Mouse (Mus musculus) right cerebral cortex, postnatal 10 days (tissue): Measurements from ENCODE around the gene En2.

Source experiments
- DNase-seq, 2 experiments: peaks; one replicate each; pipeline ENCODE4 v3.0.0; 2021; ENCODE audit warnings: low spot score in 2 of 2

En2 gene

DNA sequence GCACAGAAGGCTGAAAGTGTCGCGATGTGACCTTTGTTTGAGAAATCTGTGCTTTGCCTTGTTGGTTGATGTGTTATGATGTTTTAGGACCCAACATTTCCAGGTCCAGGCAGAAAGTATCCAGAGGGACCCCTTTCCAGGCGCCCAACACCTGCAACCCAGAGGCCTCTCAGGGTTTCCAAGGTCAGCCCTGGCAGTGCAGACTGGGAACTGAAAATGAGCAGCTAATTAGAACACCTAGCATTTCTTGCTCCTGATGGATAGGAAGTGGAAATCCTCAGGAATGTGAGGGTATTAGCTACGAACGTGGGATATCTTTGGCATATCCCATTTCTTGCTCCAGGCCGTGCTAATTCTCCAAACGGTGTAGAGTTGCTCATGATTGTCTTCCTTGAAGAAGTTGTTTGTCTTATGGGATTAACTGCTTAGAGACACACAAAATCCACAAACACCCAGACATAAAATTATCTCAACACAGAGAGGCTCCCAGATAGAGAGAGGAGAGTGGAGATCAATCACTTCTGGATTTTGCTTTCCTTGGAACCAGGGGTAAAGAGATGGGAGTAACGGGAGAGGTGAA is 5.5 kb upstream of the En2 start:
- DNase-seq: no peak

GRCm38 (mm10) chr5:28161383-28161937 is 4.0 kb upstream of the En2 start:
- DNase-seq: no peak

GRCm38 (mm10) chr5:28161938-28162402 is 3.5 kb upstream of the En2 start:
- no peak for DNase-seq

DNA sequence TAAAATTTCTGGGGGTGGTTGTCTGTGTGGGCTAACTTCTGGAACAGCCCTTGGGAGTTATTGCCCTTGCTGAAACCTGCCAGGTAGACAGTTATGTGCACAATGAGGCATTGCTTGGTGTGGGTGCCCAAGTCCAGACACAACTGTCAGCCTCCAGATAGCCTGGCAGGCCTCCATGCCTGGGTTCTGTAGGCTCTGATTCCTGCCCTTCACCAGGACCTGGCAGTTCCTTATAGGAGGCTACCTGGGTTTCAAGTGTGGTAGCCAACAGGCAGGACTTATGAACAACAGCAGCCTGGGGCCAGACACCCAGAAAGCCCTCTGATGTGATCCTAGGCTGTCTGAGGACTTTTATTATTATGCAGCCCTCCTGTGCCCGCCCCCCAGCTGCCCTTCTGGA is 1.6 kb upstream of the En2 start:
- no peak for DNase-seq

DNA sequence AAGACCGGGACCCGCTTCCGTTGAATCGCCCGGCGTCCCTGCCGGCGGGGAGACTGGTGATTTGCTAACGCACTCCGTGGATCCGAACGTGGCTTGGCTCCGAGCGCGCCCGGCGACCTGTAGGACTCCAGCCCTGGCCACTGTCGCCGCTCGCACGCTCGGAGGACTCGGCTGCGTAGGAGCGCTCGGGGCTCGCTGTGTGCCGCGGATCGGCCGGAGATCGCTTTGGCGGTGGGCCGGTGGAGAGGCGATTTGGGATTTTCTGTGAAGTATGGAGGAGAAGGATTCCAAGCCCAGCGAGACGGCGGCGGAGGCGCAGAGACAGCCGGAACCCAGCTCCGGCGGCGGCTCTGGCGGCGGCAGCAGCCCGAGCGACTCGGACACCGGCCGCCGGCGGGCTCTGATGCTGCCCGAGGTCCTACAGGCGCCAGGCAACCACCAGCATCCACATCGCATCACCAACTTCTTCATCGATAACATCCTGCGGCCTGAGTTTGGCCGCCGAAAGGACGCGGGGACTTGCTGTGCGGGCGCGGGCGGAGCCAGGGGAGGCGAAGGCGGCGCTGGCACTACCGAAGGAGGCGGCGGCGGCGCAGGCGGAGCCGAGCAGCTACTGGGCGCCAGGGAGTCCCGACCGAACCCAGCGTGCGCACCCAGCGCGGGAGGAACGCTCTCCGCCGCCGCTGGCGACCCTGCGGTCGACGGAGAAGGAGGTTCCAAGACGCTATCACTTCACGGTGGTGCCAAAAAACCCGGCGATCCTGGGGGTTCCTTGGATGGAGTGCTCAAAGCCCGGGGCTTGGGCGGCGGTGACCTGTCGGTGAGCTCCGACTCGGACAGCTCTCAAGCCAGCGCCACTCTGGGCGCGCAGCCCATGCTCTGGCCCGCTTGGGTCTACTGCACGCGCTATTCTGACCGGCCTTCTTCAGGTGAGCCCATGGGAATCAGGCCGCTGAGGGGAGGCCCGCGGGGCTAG is 1.1 kb downstream of the En2 start:
- DNase-seq: peak in 1 of 2 experiments; percentile 21

GRCm38 (mm10) chr5:28167611-28168252 is 2.2 kb downstream of the En2 start:
- peak in 1 of 2 experiments; percentile 21 for DNase-seq

DNA sequence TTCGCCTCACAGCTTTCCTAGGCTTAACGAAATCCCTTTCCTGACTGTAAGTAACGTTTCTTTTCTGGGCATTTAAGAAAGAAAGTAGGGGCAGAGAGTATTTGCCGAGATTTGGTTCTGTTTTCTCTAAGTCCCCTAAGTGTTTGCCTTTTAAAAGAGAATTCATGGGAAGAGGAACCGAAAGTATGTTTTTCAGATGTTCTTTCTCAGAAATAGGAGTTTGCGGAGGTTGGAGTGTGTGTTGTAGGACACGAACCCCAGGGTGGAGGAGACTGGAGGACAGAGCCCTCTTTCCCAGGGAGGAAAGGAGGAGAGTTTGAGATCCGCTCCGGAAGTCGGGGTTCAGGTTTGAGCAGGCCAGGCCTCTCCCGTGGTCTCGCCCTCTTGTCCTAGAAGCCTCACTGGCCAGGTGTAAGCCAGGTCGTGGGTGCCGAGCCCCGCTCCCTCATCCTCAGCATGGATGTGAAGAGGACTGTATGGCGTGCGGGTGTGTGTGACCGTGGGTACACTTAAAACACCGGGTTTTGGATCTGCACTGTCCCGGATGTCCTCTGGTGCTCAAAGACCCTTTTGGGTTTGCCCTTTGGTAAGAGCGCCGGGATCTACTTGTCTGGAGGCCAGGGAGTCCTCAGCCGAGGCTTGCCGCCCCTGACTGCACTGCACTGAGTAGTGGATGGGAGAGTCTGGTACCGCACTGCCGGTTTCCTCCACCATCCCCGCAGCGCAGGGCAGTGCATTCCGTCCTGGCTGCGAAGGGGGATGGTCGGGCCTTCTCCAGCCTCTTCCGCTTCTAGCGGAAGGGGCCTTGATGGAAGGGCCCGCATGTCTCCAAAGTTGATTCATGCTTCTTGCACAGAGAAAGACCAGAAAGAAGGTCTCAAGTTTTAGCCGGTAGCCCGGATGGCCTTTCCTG is 3.0 kb downstream of the En2 start:
- DNase-seq: no peak

DNA sequence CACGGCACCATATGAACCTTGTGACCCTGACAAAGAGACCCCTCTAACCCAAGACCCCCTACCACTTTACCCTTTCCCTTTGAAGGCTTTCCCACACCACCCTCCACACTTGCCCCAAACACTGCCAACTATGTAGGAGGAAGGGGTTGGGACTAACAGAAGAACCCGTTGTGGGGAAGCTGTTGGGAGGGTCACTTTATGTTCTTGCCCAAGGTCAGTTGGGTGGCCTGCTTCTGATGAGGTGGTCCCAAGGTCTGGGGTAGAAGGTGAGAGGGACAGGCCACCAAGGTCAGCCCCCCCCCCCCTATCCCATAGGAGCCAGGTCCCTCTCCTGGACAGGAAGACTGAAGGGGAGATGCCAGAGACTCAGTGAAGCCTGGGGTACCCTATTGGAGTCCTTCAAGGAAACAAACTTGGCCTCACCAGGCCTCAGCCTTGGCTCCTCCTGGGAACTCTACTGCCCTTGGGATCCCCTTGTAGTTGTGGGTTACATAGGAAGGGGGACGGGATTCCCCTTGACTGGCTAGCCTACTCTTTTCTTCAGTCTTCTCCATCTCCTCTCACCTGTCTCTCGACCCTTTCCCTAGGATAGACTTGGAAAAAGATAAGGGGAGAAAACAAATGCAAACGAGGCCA is 3.8 kb downstream of the En2 start:
- DNase-seq: no peak

- peak in 1 of 2 experiments; percentile 23 for DNase-seq
Observed at GRCm38 (mm10) chr5:28170081-28170480, 4.6 kb downstream of the En2 start.

DNA sequence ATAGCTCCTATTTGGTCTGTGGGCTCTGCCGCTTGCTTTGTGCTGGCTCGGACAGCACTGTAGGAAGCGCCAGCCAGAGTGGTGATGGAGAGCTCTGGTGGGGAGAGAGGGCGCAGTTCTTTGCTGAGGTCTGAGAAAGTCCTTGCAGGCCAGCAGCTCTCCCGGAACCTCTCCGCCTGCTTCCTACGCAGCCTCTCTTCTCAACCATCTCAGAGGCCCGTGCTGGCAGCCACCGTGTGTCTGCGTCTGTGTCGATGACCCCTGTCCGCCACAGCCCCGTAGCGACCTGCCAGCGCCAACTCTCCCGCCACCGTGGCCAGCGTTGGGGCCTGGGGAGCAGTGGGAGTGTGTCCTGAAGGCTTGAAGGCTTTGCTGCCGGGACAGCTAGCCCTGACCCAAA is 5.4 kb downstream of the En2 start:
- no peak for DNase-seq

DNA sequence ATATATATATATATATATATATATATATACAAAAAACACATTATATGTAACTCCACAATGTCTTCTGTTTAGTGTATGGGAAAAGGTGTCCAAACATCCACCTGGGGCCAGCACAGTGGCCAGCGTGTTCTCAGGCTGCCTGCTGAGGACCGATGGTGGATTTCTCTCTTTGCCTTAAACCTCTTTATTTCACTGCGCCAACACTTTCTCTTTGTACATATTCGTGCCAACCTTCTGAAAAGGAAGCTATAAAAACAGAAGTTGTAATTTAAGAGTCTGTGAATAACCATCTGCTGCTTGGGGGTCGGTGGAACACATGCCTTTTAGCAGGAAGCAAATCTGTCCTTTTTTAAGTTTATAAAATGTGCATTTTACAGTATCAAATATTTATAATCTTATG is 6.2 kb downstream of the En2 start:
- DNase-seq: no peak

DNA sequence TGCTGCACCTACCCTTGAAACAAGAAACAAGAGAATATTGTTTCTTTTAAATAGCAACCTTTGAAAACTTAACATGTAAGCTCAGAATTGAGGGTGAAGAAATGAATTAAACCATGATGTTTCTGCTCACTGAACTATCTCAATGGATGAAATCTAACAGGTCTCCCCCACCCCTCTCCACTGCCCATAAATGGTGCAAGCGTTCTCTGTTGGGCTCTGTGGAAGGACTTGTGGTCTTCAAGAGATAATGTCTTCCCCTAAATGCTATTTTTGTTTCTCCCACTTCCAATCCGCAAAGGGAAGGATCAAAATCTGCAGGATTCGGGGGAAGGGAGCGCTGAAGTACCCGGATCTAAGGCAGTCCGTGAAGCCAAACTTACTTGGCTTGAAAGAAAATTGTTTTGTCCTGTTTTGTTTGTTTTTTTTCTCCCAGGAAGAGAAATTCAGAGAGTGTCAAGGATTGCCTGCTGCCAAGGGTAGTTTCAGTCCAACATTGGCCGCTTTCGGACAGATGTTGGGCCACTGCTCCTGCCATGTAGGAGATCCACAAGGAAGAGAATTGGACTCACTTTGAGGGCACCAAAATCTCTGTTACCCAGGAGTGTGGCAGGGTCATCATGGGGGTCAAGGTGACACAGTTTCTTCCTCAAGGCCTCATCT is 6.9 kb downstream of the En2 start:
- no peak for DNase-seq

- DNase-seq: no peak
Observed at GRCm38 (mm10) chr5:28172921-28173670, 7.6 kb downstream of the En2 start.

- no peak for DNase-seq
Observed at GRCm38 (mm10) chr5:28173674-28174073, 8.2 kb downstream of the En2 start.

GRCm38 (mm10) chr5:28174086-28174485 is 8.6 kb downstream of the En2 start:
- no peak for DNase-seq

DNA sequence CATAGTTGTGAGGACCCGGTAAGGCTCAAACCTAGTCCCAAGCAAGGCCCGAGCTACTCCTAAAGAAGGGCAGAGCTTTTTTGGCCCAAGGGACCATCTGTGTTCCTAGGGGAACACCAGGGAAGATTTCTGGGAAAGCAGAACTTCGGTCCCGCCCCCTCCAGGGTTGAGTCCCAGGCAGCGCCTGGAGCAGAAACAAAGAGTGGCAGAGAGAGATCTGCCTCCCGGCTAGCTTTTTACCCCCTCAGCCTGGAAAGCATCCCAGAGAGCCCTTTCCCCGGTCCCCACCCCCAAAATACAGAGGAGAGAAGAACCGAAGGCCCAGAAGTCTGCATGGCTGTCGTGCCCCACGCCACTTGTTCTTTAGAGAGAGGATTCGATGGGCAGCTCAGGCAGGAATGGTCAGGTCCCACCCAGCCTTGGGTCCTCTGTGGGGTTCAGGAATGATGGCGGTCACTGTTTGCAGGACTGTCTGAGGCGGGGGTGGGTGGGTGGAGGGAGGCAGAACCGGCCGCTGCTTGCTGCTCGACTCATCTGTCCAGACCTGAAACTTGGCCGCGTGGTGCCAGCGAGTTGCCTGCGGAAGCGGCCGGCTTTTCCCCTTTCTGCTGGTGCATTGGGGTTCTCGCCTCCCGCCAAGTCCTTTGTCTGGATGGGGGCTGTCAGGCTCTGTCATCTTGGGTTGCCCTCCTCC is 9.5 kb downstream of the En2 start:
- DNase-seq: no peak

DNA sequence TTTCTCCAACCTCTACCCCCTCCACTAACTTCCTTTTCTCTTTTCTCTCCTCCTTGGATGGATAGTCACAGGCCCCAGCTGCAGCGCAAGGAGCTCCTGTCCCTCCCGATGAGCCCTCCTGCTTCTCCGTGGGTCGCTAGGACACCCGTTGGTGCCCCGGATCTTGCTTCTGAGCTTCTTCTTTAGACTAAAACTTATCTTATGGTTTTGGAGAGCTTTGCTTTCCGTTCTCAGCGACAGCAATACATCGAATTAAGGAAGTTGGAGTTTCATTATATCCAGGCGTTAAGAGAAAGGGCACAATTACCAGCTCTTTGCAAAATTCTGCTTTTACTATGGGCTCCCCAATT is 10.1 kb downstream of the En2 start:
- no peak for DNase-seq

GRCm38 (mm10) chr5:28176023-28176422 is 10.5 kb downstream of the En2 start:
- DNase-seq: no peak

GRCm38 (mm10) chr5:28176585-28176984 is 11.1 kb downstream of the En2 start:
- no peak for DNase-seq
